Mouse (Mus musculus): ENCODE measurements around the gene Gba2. TPM values are rescaled to one million over a fixed set of nuclear protein-coding genes. Genes with fewer than 3 reads are reported as not detected.
"Not testable (repeated sequence)": the region's sequence is repeated elsewhere in the genome, so short reads cannot be mapped to it uniquely, and the experiment has no call there.

The Gba2 gene
- 26.9 and 29.3 TPM in 2 replicates for polyA plus RNA-seq (2015; fragmentation: Nextera tagmentation; extraction: Ambion mirVana)

DNA sequence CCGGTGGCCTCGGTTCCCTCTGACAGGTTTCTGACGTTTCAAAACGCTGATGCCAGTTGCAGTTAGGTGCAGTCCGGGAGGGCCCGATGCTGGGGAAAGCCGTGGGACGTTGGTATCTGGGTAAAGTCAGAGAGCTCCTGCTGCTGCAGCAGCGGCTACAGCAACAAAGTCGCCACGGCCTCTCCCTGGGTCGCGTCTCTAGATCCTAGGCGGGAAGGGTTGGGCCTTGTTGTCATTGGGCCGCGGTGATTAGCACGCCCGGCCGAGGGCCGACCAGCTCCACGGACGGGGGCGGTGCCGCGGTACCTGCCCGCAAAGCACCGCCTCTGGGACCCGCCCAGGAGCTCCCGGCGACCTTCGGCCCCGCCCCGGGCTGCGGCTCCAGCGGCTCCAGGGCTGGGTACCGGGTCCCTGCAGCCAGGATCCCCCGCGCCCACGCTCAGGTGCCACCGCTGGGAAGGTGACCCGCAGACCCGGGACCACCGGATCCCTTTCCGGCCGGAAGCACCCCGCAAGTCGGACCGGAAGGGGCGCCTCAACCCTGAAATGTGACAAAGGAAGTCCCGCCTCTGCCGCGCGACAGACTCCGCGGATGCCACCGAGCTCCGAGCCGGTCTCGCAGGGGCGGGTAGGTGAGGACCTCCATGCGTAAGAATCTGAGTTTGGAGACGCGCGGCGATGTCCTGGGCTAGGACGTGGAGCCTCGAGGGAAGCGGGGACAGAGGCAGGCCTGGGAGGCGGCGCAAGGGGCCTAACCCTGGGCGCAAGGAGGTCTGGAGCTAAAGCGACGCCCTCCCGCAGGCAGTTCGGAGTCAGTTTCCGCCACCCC lies at the start of gene Gba2, which contains the start of gene Rgp1:
Gene Gba2, minus strand, starts transcription at position 498 of the 829 bp plus-strand sequence.
Gene Rgp1, plus strand, starts transcription at position 340 of the 829 bp plus-strand sequence.
- DNase-seq (ENCODE audit: low spot score) = peak; percentile 88

DNA sequence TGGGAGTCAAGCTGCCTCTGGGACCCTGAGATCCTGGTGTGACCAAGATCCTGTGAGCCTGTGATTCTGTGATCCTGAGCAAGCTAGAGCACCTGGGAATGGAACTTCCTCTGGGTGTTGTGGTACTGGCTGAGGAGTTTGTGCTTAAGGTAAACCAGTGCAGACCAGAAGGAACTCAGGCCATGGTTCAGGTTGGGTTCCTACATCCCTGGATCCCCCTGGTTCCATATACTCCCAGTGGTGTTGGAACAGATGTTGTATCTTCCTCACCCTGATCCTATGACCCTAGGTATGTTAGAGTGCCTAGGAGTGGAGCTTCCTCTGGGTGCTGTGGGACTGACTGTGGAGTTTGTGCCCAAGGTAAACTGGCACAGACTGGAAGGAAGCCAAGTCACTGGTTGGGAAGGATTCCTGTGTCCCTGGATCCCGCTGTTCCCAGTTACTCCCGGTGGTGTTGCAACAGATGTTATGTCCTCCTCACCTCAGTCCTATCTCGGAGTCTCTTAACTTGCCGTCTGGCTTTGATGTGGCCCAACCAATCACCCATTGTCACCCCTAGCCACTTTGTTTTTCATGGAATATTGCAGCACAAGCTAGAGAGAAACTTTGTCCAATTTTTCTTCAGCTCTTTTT lies 41.6 kb upstream of the Gba2 start:
- no peak for DNase-seq (ENCODE audit: low spot score)

GRCm38 (mm10) chr4:43613060-43613730 lies 34.5 kb upstream of the Gba2 start:
- DNase-seq (ENCODE audit: low spot score) = no peak

DNA sequence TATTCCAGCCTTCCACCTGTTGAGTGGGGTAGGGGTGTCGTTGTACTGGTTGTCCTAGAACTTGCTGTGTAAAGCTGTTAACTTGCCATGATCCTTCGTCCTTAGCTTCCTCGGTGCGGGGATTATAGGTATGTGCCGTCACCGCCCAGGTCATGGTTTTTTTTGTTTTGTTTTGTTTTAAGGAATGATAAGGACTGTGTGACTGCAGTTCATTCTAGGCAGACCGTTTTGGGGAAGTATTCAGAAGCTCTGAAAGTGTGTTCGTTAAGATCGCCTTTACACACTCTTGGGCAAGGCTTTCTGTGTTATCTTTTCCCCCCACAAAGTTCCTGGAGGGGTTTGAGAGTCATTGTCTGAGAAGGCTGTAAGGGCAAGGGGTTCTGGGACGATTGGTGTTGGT lies 33.9 kb upstream of the Gba2 start:
- DNase-seq (ENCODE audit: low spot score) = no peak

- DNase-seq (ENCODE audit: low spot score) = no peak
Measured at GRCm38 (mm10) chr4:43604751-43605685, 26.3 kb upstream of the Gba2 start.

GRCm38 (mm10) chr4:43604099-43604498 lies 25.4 kb upstream of the Gba2 start:
- no peak for DNase-seq (ENCODE audit: low spot score)

GRCm38 (mm10) chr4:43600195-43600934 lies 21.7 kb upstream of the Gba2 start:
- no peak for DNase-seq (ENCODE audit: low spot score)

DNA sequence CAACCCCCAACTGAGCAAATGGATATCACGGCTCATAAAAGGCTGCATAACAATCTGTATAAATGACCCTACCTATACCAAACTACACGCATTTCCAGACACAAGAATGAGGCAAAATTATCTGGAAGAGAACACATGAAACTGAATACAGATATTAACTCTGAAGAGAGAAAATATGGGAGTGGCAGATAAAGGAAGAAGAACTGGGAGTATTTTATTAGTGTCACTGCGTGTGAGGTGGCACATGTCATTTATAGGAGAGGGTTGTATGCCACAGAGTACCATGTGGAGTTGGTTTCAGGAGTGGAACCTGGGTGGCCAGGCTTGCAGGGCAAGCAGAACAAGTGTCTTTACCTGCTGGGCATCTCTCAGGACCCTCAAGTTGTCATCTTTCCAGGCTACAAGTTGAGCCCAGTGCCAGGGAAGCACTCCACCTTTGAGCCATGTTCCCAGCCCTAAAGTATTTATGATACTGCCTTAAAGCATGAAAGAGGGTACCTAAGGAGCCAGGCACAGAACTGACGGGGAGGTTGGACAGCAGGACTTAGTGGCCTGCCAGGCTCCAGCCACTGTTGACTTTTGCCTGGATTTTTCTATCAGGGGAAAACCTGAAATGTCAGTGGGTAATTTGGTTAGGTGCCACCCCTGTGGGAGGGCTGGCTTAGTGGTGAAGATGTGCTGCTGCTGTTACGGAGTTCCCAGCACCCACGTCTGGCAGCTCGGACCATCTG lies 20.1 kb upstream of the Gba2 start:
- DNase-seq (ENCODE audit: low spot score) = no peak

DNA sequence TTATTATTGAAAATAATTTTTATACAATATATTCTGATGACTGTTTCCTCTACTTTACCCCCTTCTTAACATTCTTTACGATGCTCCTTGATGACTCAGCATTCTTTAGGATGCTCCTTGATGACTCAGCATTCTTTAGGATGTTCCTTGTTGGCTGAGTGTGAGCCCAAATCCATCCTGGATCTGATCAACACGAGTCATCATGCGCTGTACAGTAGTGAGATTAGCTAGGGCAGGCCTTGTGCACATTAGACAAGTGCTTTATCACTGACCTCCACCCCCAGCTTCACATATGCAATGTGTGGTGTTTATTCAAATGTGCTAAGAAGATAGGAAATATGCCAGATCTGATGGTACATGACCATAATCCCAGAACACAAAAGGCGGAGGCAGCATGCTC lies 19.5 kb upstream of the Gba2 start:
- DNase-seq (ENCODE audit: low spot score) = no peak

GRCm38 (mm10) chr4:43596597-43596996 lies 17.9 kb upstream of the Gba2 start:
- not testable (repeated sequence) for DNase-seq (ENCODE audit: low spot score)

- no peak for DNase-seq (ENCODE audit: low spot score)
Measured at GRCm38 (mm10) chr4:43593453-43593852, 14.8 kb upstream of the Gba2 start.

DNA sequence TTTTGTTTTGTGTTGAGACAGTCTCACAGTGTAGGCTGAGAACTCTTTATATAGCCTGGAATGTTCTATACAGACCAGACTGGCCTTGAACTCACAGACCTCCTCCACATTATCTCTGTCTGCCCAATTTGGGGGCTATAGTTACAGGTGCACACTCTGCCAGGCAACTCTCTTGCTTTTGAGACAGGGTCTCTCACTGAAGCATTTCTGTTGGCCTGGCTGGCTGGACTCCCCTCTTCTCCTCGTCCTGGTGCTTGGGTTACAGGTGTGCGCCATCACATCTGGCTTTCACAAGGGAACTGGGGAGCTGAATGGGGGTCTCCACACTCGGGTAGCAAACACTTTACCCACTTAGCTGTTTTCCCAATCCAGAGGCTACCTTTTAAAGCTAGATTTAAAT lies 13.3 kb upstream of the Gba2 start:
- DNase-seq (ENCODE audit: low spot score) = no peak

- DNase-seq (ENCODE audit: low spot score) = no peak
Measured at GRCm38 (mm10) chr4:43591543-43591942, 12.9 kb upstream of the Gba2 start.

DNA sequence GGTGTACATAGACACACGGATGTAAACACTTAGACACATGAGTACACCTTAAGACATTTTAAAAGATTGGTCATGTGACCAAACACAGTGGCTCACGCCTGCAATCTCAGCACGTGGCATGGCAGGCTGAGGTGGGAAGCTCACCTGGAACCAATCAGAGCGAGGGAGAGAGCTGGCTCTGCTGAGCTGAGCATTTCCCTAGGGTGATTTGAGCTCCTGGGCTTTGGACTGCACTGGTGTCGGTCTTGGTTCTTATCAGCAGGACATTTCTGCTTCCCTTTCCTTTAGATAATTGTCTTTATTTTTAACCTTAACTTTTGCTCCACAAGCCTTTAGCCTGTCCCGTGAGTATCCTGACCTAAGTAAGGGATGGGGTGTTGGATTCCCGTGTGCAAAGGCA lies 9.0 kb upstream of the Gba2 start:
- DNase-seq (ENCODE audit: low spot score) = no peak

DNA sequence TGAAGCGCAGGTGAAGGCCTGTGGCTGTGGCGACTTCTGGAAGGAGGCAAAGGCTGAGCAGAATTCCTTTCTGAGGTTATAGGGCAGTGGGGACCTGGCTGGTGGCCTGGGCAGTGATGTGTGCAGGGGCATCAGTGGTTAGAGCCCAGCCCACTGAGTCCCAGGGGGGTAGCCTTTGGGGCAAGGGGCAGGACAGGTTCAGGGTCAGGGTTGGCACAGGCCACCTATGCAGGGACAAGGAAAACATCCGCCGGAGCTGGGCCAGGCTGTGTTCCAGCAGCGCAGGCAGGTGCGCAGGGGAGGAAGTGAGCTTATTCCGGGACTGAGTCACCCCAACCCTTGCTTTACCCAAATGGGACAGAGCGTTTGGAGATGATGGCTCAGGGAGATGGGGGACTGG lies 7.7 kb upstream of the Gba2 start:
- no peak for DNase-seq (ENCODE audit: low spot score)

DNA sequence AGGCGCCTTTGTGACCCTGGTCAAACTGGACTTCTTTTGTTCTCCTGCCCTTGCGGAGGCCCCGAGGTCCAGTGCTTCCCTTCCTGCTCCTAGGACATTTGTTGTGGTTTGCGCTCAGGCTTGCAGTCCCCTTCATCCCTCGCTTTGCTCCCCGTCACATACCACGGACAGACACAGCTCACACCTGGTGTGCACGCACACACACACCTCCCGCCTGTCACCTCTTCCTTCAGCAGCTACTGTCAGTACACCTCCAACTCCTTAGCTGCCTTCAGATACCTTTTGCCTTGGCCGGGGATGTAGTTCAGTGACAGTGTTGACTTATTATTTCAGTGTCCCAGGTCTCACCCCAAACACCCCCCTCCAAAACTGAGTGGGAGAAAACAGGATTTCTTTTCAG lies 7.0 kb upstream of the Gba2 start:
- DNase-seq (ENCODE audit: low spot score) = no peak

GRCm38 (mm10) chr4:43584444-43585416 lies 6.1 kb upstream of the Gba2 start, which contains the start of gene Msmp:
Msmp (minus strand) TSS chr4:43584494.
- no peak for DNase-seq (ENCODE audit: low spot score)

DNA sequence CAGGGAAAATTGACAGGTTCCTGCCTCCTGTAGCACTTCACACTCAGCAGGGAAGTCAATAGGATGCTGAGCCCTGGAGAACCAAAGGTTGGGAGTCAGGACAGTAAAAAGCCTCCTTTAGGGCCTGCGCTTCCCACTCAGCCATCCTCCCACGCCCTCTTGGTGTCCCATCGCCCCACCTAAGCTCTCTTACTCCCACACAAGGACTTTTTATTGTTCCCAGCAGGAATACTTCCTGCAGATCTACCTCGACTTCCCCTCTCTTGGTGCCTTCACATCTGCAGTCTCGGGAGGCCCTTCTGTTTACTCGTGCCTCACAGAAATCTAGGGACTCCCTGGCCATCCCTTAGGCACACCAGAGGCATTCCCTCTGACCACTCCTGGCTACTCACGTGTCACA lies 4.7 kb upstream of the Gba2 start:
- DNase-seq (ENCODE audit: low spot score) = no peak
